Mouse (Mus musculus): ENCODE data around the gene Nrg4. TPM values are rescaled to one million over a fixed set of nuclear protein-coding genes. Genes with fewer than 3 reads are reported as not detected.

The Nrg4 gene
- polyA plus RNA-seq, 1 experiment from 2014 or later, result 1.1 TPM

- Histone ChIP-seq H3K9me3 (no peaks in the 10 kb centered on the region), H3K27me3 (replicated peaks) (no peaks in the 10 kb centered on the region), H3K4me2 (no peak overlapping the region), H3K9ac (no peak overlapping the region), H3K36me3 (replicated peaks) (no peaks in the 10 kb centered on the region), H3K4me1 (no peaks in the 10 kb centered on the region), H3K4me3 (no peak overlapping the region), H3K27ac (no peak overlapping the region)
- WGBS, result 96% methylated on average over 1 of the region's 1 CpGs
- ATAC-seq (replicated peaks), result no peak
These were observed 154.4 kb downstream of the Nrg4 start for GRCm38 (mm10) chr9:55172195-55172685.

- Histone ChIP-seq H3K9me3 (no peaks in the 10 kb centered on the region), H3K36me3 (replicated peaks) (no peaks in the 10 kb centered on the region), H3K27me3 (replicated peaks) (no peaks in the 10 kb centered on the region), H3K4me3 (no peak overlapping the region), H3K4me2 (no peak overlapping the region), H3K27ac (no peak overlapping the region), H3K4me1 (no peaks in the 10 kb centered on the region), H3K9ac (no peak overlapping the region)
- 88% methylated on average over 7 of the region's 7 CpGs for WGBS
- no peak for ATAC-seq (replicated peaks)
These were observed 155.8 kb downstream of the Nrg4 start for GRCm38 (mm10) chr9:55170655-55171412.

Other genes starting within 250 kb of the Nrg4 start
- 39.3 and 40.3 TPM in 2 replicates for gene Ube2q2, start 178.0 kb downstream of the Nrg4 start, polyA plus RNA-seq (2015; fragmentation: Nextera tagmentation; extraction: Ambion mirVana)
- gene Fbxo22, start 117.9 kb downstream of the Nrg4 start, polyA plus RNA-seq (2015; fragmentation: Nextera tagmentation; extraction: Ambion mirVana), result 83.4 and 89.1 TPM in 2 replicates
- 5.8 and 6.2 TPM in 2 replicates for gene Tmem266, start 69 bp upstream of the Nrg4 start, polyA plus RNA-seq (2015; fragmentation: Nextera tagmentation; extraction: Ambion mirVana)
- gene Etfa, start 185.4 kb upstream of the Nrg4 start, polyA plus RNA-seq (2015; fragmentation: Nextera tagmentation; extraction: Ambion mirVana), result 71.4 and 81.8 TPM in 2 replicates
- 2.0 and 3.5 TPM in 2 replicates for gene Isl2, start 211.8 kb upstream of the Nrg4 start, polyA plus RNA-seq (2015; fragmentation: Nextera tagmentation; extraction: Ambion mirVana)

Data from midbrain, embryonic 15.5 days (tissue).